Mouse (Mus musculus): ENCODE data around the gene Baiap3. TPM values are rescaled to one million over a fixed set of nuclear protein-coding genes. Genes with fewer than 3 reads are reported as not detected.

Baiap3 gene
- total RNA-seq, 2 experiments from 2014 or later: 1.4 to 2.7 TPM

GRCm38 (mm10) chr17:25219492-25220295 is 36.5 kb downstream of the Baiap3 start:
- no peak for ATAC-seq (replicated peaks; ENCODE audit: low FRiP score, low TSS enrichment, poor library complexity, severe bottlenecking)

GRCm38 (mm10) chr17:25218967-25219366 is 37.2 kb downstream of the Baiap3 start:
- ATAC-seq (replicated peaks; ENCODE audit: low FRiP score, low TSS enrichment, poor library complexity, severe bottlenecking): no peak

GRCm38 (mm10) chr17:25215431-25215830 is 40.7 kb downstream of the Baiap3 start:
- ATAC-seq (replicated peaks; ENCODE audit: low FRiP score, low TSS enrichment, poor library complexity, severe bottlenecking): no peak

- ATAC-seq (replicated peaks; ENCODE audit: low FRiP score, low TSS enrichment, poor library complexity, severe bottlenecking): no peak
These were observed 44.5 kb downstream of the Baiap3 start for GRCm38 (mm10) chr17:25211705-25212104.

GRCm38 (mm10) chr17:25210680-25211466 is 45.3 kb downstream of the Baiap3 start:
- no peak for ATAC-seq (replicated peaks; ENCODE audit: low FRiP score, low TSS enrichment, poor library complexity, severe bottlenecking)

- ATAC-seq (replicated peaks; ENCODE audit: low FRiP score, low TSS enrichment, poor library complexity, severe bottlenecking): no peak
These were observed 46.2 kb downstream of the Baiap3 start for GRCm38 (mm10) chr17:25210006-25210405.

GRCm38 (mm10) chr17:25202401-25202800 is 53.8 kb downstream of the Baiap3 start:
- no peak for ATAC-seq (replicated peaks; ENCODE audit: low FRiP score, low TSS enrichment, poor library complexity, severe bottlenecking)

Other genes starting within 250 kb of the Baiap3 start
- gene Cramp1l, start 240.6 kb downstream of the Baiap3 start, total RNA-seq (2014; fragmentation: Nextera tagmentation): 31.2 and 38.1 TPM in 2 replicates
- 10.1 and 10.9 TPM in 2 replicates for gene Cramp1l, start 240.6 kb downstream of the Baiap3 start, total RNA-seq (2017)
- gene Ift140, start 240.3 kb downstream of the Baiap3 start, total RNA-seq (2014; fragmentation: Nextera tagmentation): 32.0 and 32.1 TPM in 2 replicates
- gene Ift140, start 240.3 kb downstream of the Baiap3 start, total RNA-seq (2017): 27.6 and 33.9 TPM in 2 replicates
- gene Tmem204, start 172.8 kb downstream of the Baiap3 start, total RNA-seq (2014; fragmentation: Nextera tagmentation): not detected in 2 replicates
- gene Tmem204, start 172.8 kb downstream of the Baiap3 start, total RNA-seq (2017): not detected in 2 replicates
- 53.3 and 77.5 TPM in 2 replicates for gene Telo2, start 140.4 kb downstream of the Baiap3 start, total RNA-seq (2014; fragmentation: Nextera tagmentation)
- 38.5 and 38.9 TPM in 2 replicates for gene Telo2, start 140.4 kb downstream of the Baiap3 start, total RNA-seq (2017)
- not detected in 2 replicates for gene Ptx4, start 135.6 kb downstream of the Baiap3 start, total RNA-seq (2014; fragmentation: Nextera tagmentation)
- 2.4 TPM in 1 of 2 replicates, not detected in the other for gene Ptx4, start 135.6 kb downstream of the Baiap3 start, total RNA-seq (2017)
- 17.6 and 18.7 TPM in 2 replicates for gene Clcn7, start 123.0 kb downstream of the Baiap3 start, total RNA-seq (2014; fragmentation: Nextera tagmentation)
- 5.9 and 10.9 TPM in 2 replicates for gene Clcn7, start 123.0 kb downstream of the Baiap3 start, total RNA-seq (2017)
- gene Ccdc154, start 93.9 kb downstream of the Baiap3 start, total RNA-seq (2014; fragmentation: Nextera tagmentation): 0.33 TPM in 1 of 2 replicates, not detected in the other
- not detected in 2 replicates for gene Ccdc154, start 93.9 kb downstream of the Baiap3 start, total RNA-seq (2017)
- not detected in 2 replicates for gene Gm38655, start 80.9 kb downstream of the Baiap3 start, total RNA-seq (2014; fragmentation: Nextera tagmentation)
- gene Gm38655, start 80.9 kb downstream of the Baiap3 start, total RNA-seq (2017): not detected in 2 replicates
- 25.4 and 34.8 TPM in 2 replicates for gene BC003965, start 71.8 kb downstream of the Baiap3 start, total RNA-seq (2014; fragmentation: Nextera tagmentation)
- 16.3 and 18.3 TPM in 2 replicates for gene BC003965, start 71.8 kb downstream of the Baiap3 start, total RNA-seq (2017)
- 11.5 and 20.5 TPM in 2 replicates for gene Unkl, start 68.0 kb downstream of the Baiap3 start, total RNA-seq (2014; fragmentation: Nextera tagmentation)
- 9.8 and 14.2 TPM in 2 replicates for gene Unkl, start 68.0 kb downstream of the Baiap3 start, total RNA-seq (2017)
- gene Gnptg, start 16.2 kb downstream of the Baiap3 start, total RNA-seq (2014; fragmentation: Nextera tagmentation): 13.9 and 14.2 TPM in 2 replicates
- 10.9 and 12.9 TPM in 2 replicates for gene Gnptg, start 16.2 kb downstream of the Baiap3 start, total RNA-seq (2017)
- gene Tsr3, start 16.2 kb downstream of the Baiap3 start, total RNA-seq (2014; fragmentation: Nextera tagmentation): 20.1 and 29.2 TPM in 2 replicates
- 33.3 and 33.7 TPM in 2 replicates for gene Tsr3, start 16.2 kb downstream of the Baiap3 start, total RNA-seq (2017)
- 430 and 467 TPM in 2 replicates for gene Ube2i, start 18.3 kb upstream of the Baiap3 start, total RNA-seq (2014; fragmentation: Nextera tagmentation)
- 338 and 373 TPM in 2 replicates for gene Ube2i, start 18.3 kb upstream of the Baiap3 start, total RNA-seq (2017)
- gene Prss34, start 42.0 kb upstream of the Baiap3 start, total RNA-seq (2014; fragmentation: Nextera tagmentation): not detected in 2 replicates
- 0.72 TPM in 1 of 2 replicates, not detected in the other for gene Prss34, start 42.0 kb upstream of the Baiap3 start, total RNA-seq (2017)
- gene Prss28, start 52.3 kb upstream of the Baiap3 start, total RNA-seq (2014; fragmentation: Nextera tagmentation): not detected in 2 replicates
- not detected in 2 replicates for gene Prss28, start 52.3 kb upstream of the Baiap3 start, total RNA-seq (2017)
- gene Prss29, start 62.3 kb upstream of the Baiap3 start, total RNA-seq (2014; fragmentation: Nextera tagmentation): not detected in 2 replicates
- not detected in 2 replicates for gene Prss29, start 62.3 kb upstream of the Baiap3 start, total RNA-seq (2017)
- gene Tpsab1, start 89.2 kb upstream of the Baiap3 start, total RNA-seq (2014; fragmentation: Nextera tagmentation): not detected in 2 replicates
- not detected in 2 replicates for gene Tpsab1, start 89.2 kb upstream of the Baiap3 start, total RNA-seq (2017)
- not detected in 2 replicates for gene Tpsb2, start 109.9 kb upstream of the Baiap3 start, total RNA-seq (2014; fragmentation: Nextera tagmentation)
- gene Tpsb2, start 109.9 kb upstream of the Baiap3 start, total RNA-seq (2017): not detected in 2 replicates
- not detected in 2 replicates for gene Tpsg1, start 112.9 kb upstream of the Baiap3 start, total RNA-seq (2014; fragmentation: Nextera tagmentation)
- not detected in 2 replicates for gene Tpsg1, start 112.9 kb upstream of the Baiap3 start, total RNA-seq (2017)
- 0.67 and 3.8 TPM in 2 replicates for gene Cacna1h, start 177.4 kb upstream of the Baiap3 start, total RNA-seq (2014; fragmentation: Nextera tagmentation)
- 0.15 TPM in 1 of 2 replicates, not detected in the other for gene Cacna1h, start 177.4 kb upstream of the Baiap3 start, total RNA-seq (2017)
- gene Tekt4, start 198.3 kb upstream of the Baiap3 start, total RNA-seq (2014; fragmentation: Nextera tagmentation): not detected in 2 replicates
- gene Tekt4, start 198.3 kb upstream of the Baiap3 start, total RNA-seq (2017): not detected in 2 replicates
- not detected in 2 replicates for gene Sstr5, start 240.9 kb upstream of the Baiap3 start, total RNA-seq (2014; fragmentation: Nextera tagmentation)
- not detected in 2 replicates for gene Sstr5, start 240.9 kb upstream of the Baiap3 start, total RNA-seq (2017)

All from megakaryocyte-erythroid progenitor cell, adult 5-6 weeks (primary cell).